Mouse (Mus musculus) ovary, postnatal 36 days (tissue): ENCODE measurements around the gene Zfp180.
A peak's percentile ranks its signal among the peaks of the same experiment; 100 is the strongest.
"Not testable (repeated sequence)": the region's sequence is repeated elsewhere in the genome, so short reads cannot be mapped to it uniquely, and the experiment has no call there.

Source experiments
- DNase-seq: peaks from one replicate; pipeline ENCODE4 v3.0.0; 2022; ENCODE audit warnings: low spot score, mixed read lengths

Gene Zfp180

GRCm38 (mm10) chr7:24081634-24082431, at the start of gene Zfp180:
Gene Zfp180, plus strand, starts transcription at chr7:24081924.
- DNase-seq, result peak; percentile 92

GRCm38 (mm10) chr7:24052660-24053304, 28.9 kb upstream of the Zfp180 start, which contains the start of gene Vmn1r183:
Gene Vmn1r183, plus strand, starts transcription at chr7:24053254.
- no peak for DNase-seq

- not testable (repeated sequence) for DNase-seq
Measured at GRCm38 (mm10) chr7:24074424-24074823, 7.3 kb upstream of the Zfp180 start.

GRCm38 (mm10) chr7:24082457-24083235, 922 bp downstream of the Zfp180 start:
- no peak for DNase-seq

- no peak for DNase-seq
Measured at GRCm38 (mm10) chr7:24086871-24087270, 5.1 kb downstream of the Zfp180 start.

GRCm38 (mm10) chr7:24087485-24088125, 5.9 kb downstream of the Zfp180 start:
- no peak for DNase-seq

- no peak for DNase-seq
Measured at GRCm38 (mm10) chr7:24104403-24104802, 22.7 kb downstream of the Zfp180 start.

GRCm38 (mm10) chr7:24105144-24105703, 23.5 kb downstream of the Zfp180 start:
- no peak for DNase-seq

- no peak for DNase-seq
Measured at GRCm38 (mm10) chr7:24110839-24111238, 29.1 kb downstream of the Zfp180 start.

GRCm38 (mm10) chr7:24111772-24112155, 30.0 kb downstream of the Zfp180 start:
- DNase-seq, result no peak

- peak; percentile 67 for DNase-seq
Measured at GRCm38 (mm10) chr7:24112156-24112856, 30.6 kb downstream of the Zfp180 start, which contains the start of gene Zfp112. Gene Zfp112, plus strand, starts transcription at chr7:24112314.

- peak; percentile 56 for DNase-seq
Measured at GRCm38 (mm10) chr7:24113001-24113400, 31.3 kb downstream of the Zfp180 start.

- no peak for DNase-seq
Measured at GRCm38 (mm10) chr7:24116655-24117054, 34.9 kb downstream of the Zfp180 start.

- DNase-seq, result no peak
Measured at GRCm38 (mm10) chr7:24133425-24133995, 51.8 kb downstream of the Zfp180 start.

- DNase-seq, result peak; percentile 81
Measured at GRCm38 (mm10) chr7:24133996-24134828, 52.5 kb downstream of the Zfp180 start, which contains the start of gene Zfp235. Gene Zfp235, plus strand, starts transcription at chr7:24134169.

- no peak for DNase-seq
Measured at GRCm38 (mm10) chr7:24142566-24142965, 60.8 kb downstream of the Zfp180 start.

- DNase-seq, result no peak
Measured at GRCm38 (mm10) chr7:24153272-24153671, 71.5 kb downstream of the Zfp180 start.
